Mouse (Mus musculus): ENCODE measurements around the gene Olfr9.
"Not testable (repeated sequence)": the region's sequence is repeated elsewhere in the genome, so short reads cannot be mapped to it uniquely, and the experiment has no call there.

Olfr9 gene

GRCm38 (mm10) chr10:129004032-129004920, 15.0 kb downstream of the Olfr9 start:
- DNase-seq (ENCODE audit: extremely low read depth, low read depth): no peak

- no peak for DNase-seq (ENCODE audit: extremely low read depth, low read depth)
Measured at GRCm38 (mm10) chr10:129010288-129010841, 21.1 kb downstream of the Olfr9 start, which contains the start of gene Olfr763. Olfr763 (plus strand) TSS chr10:129010791.

- not testable (repeated sequence) for DNase-seq (ENCODE audit: extremely low read depth, low read depth)
Measured at GRCm38 (mm10) chr10:129011511-129011910, 22.3 kb downstream of the Olfr9 start.

- DNase-seq (ENCODE audit: extremely low read depth, low read depth): no peak
Measured at GRCm38 (mm10) chr10:129014477-129014876, 25.2 kb downstream of the Olfr9 start.

GRCm38 (mm10) chr10:129023319-129023718, 34.1 kb downstream of the Olfr9 start:
- no peak for DNase-seq (ENCODE audit: extremely low read depth, low read depth)

GRCm38 (mm10) chr10:129026018-129026662, 36.9 kb downstream of the Olfr9 start:
- peak; percentile 18 for DNase-seq (ENCODE audit: extremely low read depth, low read depth)

DNA sequence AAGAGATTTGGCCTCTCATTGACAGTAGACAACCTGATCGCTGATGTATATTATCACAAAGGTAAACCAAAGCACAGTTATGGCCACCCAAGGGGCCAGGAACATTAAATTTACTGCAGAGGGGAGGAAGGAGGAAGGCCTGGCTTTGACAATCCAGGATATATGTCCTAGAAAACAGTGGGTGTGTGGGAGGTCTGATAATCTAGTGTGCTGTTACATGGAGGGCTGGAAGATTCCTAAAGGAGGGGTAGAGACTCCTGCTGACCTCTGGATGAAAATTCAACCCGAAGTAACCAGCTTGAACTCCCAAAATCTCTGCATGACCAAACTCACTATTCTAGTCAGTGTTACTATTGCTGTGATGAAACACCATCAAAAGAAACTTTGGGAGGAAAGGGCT, 39.1 kb downstream of the Olfr9 start:
- DNase-seq (ENCODE audit: extremely low read depth, low read depth): no peak

DNA sequence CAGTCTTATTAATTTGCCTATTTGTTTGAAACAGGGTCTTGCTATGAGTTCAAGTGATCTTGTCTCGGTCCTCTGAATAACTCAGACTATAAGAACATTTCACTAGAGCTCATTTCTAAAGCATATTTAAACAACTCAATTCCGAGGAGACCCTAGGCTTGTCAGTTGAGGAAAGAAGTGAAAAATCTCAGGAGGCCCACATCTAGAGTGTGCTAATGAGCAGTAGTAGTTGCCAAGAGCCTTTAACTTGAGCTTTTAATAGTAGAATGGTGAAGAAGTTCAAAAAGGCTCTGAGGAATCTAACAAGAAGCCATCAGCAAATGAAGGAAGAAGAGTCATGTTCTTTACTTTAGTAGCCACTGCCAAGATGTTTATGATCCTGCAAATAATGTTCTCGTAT, 50.6 kb downstream of the Olfr9 start, which contains the start of gene Olfr764-ps1:
TSS of gene Olfr764-ps1 (minus strand) at position 101 of the 400 bp plus-strand sequence.
- no peak for DNase-seq (ENCODE audit: extremely low read depth, low read depth)
